Mouse (Mus musculus) thymus, adult 2 months (tissue): Measurements from ENCODE around the gene Tac2.

ENCODE experiments used
- CTCF ChIP-seq: fragments of 200-500 bp; IDR thresholded peaks from 2 replicates; pipeline ENCODE4 v1.5.1; 2012; ENCODE audit warnings: mild to moderate bottlenecking, control low read depth, low read length, moderate library complexity, borderline replicate concordance; ENCODE audit not compliant: control insufficient read depth, poor library complexity, insufficient read depth; ENCODE audit errors: extremely low read depth
- POLR2A ChIP-seq: fragments of 200-500 bp; IDR thresholded peaks from 2 replicates; pipeline ENCODE4 v1.6.1; 2012; ENCODE audit warnings: mild to moderate bottlenecking, low read length, control low read depth, moderate library complexity; ENCODE audit not compliant: control insufficient read depth, poor library complexity, insufficient read depth; ENCODE audit errors: extremely low read depth

GRCm38 (mm10) chr10:127728437-127728836 is 4.2 kb downstream of the Tac2 start:
- TF ChIP-seq CTCF (no peak), POLR2A (no peak)
